Comparison of ENCODE assay signal across 16 mouse cellular contexts in the genomic region with DNA sequence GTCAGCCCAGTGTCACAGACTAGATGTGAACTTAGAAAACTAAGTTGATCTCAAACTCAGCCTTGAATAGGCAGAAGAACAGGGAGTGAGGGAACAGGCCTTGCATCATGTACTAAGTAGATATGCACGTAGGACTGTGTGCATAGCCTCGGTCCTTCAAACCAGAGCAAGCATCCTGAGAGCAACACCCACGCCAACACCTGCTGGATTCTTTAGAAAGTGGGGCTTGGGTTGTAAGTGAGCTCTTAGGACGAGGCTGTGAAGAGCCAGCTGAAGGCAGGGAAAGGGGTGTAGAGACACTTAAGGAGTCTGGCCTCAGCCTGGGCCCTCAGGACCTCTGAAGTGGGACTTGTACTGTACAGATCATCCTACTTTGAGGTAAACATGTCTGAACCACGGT. TPM values are rescaled to one million over a fixed set of nuclear protein-coding genes. Genes with fewer than 3 reads are reported as not detected.
"Had no signal": no experiment of that assay in that cellular context is flagged by ENCODE, and none has a peak within 500 bp of the region (broad histone marks: within the 10 kb centered on the region; RNA-seq: fewer than 3 reads in every experiment).

No protein-coding gene starts in this region.

- DNase-seq: right cerebral cortex, postnatal 14 days; right cerebral cortex, postnatal 4 days; spleen, adult 18-20 months; thymus, adult 18-20 months; thymus, postnatal 14 days; thymus, postnatal 36 days had no signal

- H3K9ac ChIP-seq: liver, embryonic 12.5 days; liver, embryonic 14.5 days; midbrain, embryonic 13.5 days; midbrain, embryonic 15.5 days; neural tube, embryonic 12.5 days had no signal

- H3K4me1 ChIP-seq: liver, embryonic 12.5 days; megakaryocyte, embryonic 14.5 days; midbrain, embryonic 13.5 days; midbrain, embryonic 15.5 days; neural tube, embryonic 12.5 days had no signal

- H3K4me3 ChIP-seq: liver, embryonic 12.5 days; megakaryocyte, embryonic 14.5 days; midbrain, embryonic 13.5 days; midbrain, embryonic 15.5 days; neural tube, embryonic 12.5 days had no signal

- H3K27ac ChIP-seq: liver, embryonic 12.5 days; liver, embryonic 14.5 days; macrophage; midbrain, embryonic 13.5 days; midbrain, embryonic 15.5 days; neural tube, embryonic 12.5 days had no signal

- ATAC-seq: liver, embryonic 12.5 days; midbrain, embryonic 13.5 days; midbrain, embryonic 15.5 days had no signal

- H3K27me3 ChIP-seq: midbrain, embryonic 13.5 days; midbrain, embryonic 15.5 days; neural tube, embryonic 12.5 days had no signal

- H3K4me2 ChIP-seq: liver, embryonic 12.5 days; midbrain, embryonic 11.5 days; midbrain, embryonic 13.5 days; midbrain, embryonic 15.5 days; neural tube, embryonic 12.5 days had no signal

- H3K9me3 ChIP-seq: liver, embryonic 12.5 days; megakaryocyte, embryonic 14.5 days; midbrain, embryonic 13.5 days; midbrain, embryonic 15.5 days; neural tube, embryonic 12.5 days had no signal

- H3K36me3 ChIP-seq: liver, embryonic 12.5 days; midbrain, embryonic 13.5 days; midbrain, embryonic 15.5 days; neural tube, embryonic 12.5 days had no signal

RNA-seq across cellular contexts. Expression of gene Zfp831, which starts 12.0 kb away (rescaled TPM):
- total RNA-seq: midbrain, postnatal 0 days had no signal
- polyA plus RNA-seq: midbrain, embryonic 15.5 days; midbrain, postnatal 0 days; neural tube, embryonic 12.5 days; neural tube, embryonic 14.5 days had no signal
